Mouse (Mus musculus): ENCODE data around the gene Ptch2.

Ptch2 gene

GRCm38 (mm10) chr4:117104672-117105071 is 8.8 kb downstream of the Ptch2 start:
- no peak for DNase-seq (ENCODE audit: low spot score in 2 of 2)

DNA sequence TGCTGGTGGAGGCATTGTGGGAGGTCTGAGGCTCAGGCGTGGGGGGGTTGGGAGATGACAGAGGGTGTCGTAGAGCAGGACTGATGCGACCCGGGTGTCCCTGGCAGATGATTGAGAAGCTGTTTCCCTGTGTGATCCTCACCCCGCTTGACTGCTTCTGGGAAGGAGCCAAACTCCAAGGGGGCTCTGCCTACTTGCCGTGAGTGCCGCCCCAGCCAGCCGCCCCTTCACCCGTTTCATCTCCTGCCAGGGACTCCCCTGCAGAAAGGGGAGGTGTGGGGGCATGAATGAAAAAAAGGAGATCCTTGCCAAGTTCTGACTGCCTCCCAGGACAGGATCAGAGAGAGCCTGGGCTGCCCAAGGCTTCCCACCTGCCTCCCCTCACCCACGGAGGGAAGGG is 9.3 kb downstream of the Ptch2 start:
- no peak for DNase-seq (ENCODE audit: low spot score in 2 of 2)

GRCm38 (mm10) chr4:117107813-117108523 is 12.1 kb downstream of the Ptch2 start:
- DNase-seq (ENCODE audit: low spot score in 2 of 2): no peak

- DNase-seq (ENCODE audit: low spot score in 2 of 2): no peak
These were observed 12.6 kb downstream of the Ptch2 start for GRCm38 (mm10) chr4:117108524-117108849.

- DNase-seq (ENCODE audit: low spot score in 2 of 2): no peak
These were observed 13.5 kb downstream of the Ptch2 start for GRCm38 (mm10) chr4:117109330-117109729.

GRCm38 (mm10) chr4:117110249-117110648 is 14.4 kb downstream of the Ptch2 start:
- DNase-seq (ENCODE audit: low spot score in 2 of 2): no peak

DNA sequence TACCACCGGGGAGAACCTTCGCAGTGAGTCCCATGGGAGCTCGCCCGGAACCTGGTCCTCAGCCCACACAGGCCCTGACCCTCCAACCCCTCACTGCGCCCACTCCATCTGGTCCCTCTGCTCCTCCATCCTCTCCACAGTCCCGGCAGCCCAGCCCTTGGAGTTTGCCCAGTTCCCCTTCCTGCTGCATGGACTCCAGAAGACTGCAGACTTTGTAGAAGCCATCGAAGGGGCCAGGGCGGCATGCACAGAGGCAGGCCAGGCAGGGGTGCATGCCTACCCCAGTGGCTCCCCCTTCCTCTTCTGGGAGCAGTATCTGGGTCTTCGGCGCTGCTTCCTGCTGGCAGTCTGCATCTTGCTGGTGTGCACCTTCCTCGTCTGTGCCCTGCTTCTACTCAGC is 15.1 kb downstream of the Ptch2 start:
- DNase-seq (ENCODE audit: low spot score in 2 of 2): no peak

- no peak for DNase-seq (ENCODE audit: low spot score in 2 of 2)
These were observed 17.4 kb downstream of the Ptch2 start for GRCm38 (mm10) chr4:117113237-117113636.

DNA sequence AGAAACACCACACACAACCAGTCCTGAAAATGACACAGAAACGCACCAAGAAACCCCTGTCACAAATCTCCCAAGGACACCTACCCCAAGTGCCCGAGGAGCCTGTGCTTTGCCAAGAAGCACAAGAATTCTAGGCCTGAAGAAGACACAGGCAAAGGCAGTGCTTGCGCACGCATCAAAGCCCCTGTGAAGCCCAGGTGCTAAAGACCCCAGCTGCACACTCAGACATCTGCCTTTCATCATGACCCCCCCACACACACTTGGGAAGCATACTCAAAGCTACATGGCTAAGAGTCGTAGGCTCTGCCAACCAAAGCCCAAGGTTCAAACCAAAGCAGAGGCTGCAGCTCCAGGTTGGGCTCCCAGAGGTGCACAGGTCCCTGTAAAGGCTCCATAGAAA is 19.7 kb downstream of the Ptch2 start:
- DNase-seq (ENCODE audit: low spot score in 2 of 2): no peak

- no peak for DNase-seq (ENCODE audit: low spot score in 2 of 2)
These were observed 22.1 kb downstream of the Ptch2 start for GRCm38 (mm10) chr4:117117931-117118330.

- no peak for DNase-seq (ENCODE audit: low spot score in 2 of 2)
These were observed 23.8 kb downstream of the Ptch2 start for GRCm38 (mm10) chr4:117119636-117120035.

DNA sequence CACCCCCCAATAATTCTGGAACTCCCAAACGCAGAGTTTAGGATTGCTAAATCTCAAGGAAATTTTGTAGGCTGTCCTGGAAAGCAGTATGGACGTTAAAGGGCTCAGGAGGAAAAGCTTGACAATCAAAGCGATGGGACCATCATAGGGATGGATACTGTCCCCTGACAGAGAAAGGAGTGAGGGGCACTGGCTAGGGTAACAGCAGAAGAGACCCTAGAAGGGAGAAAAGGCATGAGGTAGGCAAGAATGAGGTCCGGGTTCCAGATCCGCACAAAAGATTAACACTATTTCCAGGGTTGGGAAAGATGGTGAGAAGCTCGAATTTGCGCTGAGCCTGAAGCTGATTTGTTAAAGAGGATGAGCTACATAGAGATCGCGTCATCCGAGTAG is 24.2 kb downstream of the Ptch2 start:
- no peak for DNase-seq (ENCODE audit: low spot score in 2 of 2)

GRCm38 (mm10) chr4:117120445-117121414 is 24.9 kb downstream of the Ptch2 start:
- peak; percentile 95 to 97 for DNase-seq (ENCODE audit: low spot score in 2 of 2)

DNA sequence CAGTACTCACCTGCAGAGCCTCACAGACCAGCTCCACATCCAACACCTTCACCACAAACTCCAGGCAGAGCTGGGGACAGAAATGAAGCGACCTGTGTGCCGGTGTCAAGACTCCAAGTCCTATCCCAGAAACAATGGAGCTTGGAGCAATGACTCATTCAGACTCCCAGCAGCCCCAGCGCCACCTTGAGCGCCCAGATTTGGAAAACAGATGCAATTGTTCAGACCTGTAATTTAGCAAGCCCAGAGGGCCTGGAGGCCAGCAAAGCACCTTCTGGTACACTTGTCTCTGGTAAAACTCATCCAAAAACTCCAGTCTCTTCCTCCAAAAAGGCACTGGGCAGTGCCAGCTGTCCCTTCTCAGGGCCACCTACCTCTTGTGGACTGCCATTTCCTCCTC is 26.3 kb downstream of the Ptch2 start:
- DNase-seq (ENCODE audit: low spot score in 2 of 2): no peak

- no peak for DNase-seq (ENCODE audit: low spot score in 2 of 2)
These were observed 27.8 kb downstream of the Ptch2 start for GRCm38 (mm10) chr4:117123546-117124217.

DNA sequence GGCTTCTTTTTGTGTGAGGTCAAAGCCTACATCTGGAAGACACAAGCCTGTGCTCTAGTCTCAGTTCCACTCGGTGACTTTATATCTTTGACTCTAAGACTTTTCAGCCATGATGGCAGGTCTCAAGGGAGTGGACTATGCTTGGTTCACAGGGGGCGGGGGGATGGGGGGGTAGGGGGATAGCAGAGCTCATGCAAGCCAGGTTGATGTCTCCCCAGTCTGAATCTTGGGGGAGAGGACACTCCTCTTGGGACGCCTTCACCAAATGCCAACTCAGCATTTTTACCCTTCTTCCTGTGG is 28.3 kb downstream of the Ptch2 start:
- no peak for DNase-seq (ENCODE audit: low spot score in 2 of 2)

DNA sequence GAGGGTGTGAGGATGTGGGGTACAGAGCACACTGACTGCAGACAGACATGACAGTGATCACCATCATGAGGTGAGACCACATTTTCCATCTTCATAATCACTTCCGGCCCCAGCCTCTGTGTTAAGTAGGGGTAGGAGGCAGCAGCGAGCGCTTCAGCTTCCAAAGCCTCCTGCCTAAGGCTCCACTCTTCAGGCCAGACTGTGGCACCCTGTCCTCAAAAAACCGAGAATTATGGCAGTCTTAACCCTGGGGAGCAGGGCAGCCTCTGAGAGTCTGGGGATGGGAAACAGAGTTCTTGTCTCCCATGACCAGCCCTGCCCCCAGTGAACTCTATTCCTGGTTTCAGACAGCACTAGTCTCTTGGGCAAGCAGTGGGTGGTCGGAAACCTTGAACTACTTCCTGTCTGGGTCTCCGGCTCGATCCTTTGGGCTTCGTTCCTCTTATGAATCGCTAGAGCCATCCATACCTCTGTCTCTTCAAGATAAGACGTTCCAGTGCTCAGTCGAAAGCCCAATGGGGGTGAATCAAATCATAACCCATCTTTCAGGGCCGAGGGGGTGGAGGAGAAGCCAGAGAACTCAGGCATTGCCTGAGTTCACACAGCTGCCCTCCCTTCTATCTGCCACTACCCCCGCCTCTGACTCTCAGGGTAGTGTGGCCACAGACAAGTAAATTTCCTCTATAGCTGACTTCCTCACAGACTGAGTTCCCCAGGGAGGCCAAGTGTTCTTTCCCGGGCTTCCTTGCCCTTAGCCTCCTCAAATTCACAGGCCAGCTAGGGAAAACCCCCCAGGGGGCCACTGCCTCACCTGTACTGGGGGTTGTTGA is 28.9 kb downstream of the Ptch2 start:
- DNase-seq (ENCODE audit: low spot score in 2 of 2): no peak

GRCm38 (mm10) chr4:117125348-117125909 is 29.6 kb downstream of the Ptch2 start, which contains the start of gene Btbd19:
Gene Btbd19, minus strand, starts transcription at chr4:117125725.
- peak; percentile 72 to 77 for DNase-seq (ENCODE audit: low spot score in 2 of 2)

DNA sequence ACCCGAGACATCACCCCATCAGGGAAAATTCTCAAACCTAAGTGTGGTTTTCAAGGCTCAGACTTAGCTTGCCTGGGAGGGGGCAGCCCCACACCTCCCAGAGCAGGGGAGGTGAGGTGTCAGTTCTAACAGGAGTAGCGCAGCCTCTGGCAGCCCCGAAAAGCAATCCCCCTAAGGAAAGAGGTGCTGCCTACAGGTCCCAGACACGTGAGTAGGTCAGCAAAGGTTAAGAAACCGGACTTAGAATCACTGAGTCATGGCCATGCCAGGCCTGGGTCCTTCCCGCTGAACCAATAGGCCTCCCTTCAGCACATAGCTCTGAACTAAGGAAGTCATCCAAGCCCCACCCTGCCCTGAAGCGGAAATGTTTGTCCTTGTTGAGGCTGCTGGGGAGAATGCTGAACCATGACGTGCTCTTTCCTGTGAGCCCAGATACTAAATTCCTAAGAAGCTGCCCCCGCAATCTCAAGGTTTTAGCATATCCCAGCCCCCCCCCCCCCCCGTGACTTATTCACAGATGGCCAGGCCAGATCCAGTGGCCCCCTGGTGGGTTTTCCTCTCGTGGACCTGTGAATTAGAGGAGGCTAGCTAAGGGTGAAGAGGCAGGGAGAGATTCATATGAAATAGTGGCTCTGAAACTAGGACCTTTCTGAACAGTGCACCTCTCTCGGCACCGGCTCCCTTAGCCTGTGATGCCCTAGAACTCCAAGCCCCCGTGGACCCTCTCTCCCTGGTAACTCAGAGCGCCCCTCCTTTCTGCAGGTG is 30.2 kb downstream of the Ptch2 start:
- DNase-seq (ENCODE audit: low spot score in 2 of 2): no peak

DNA sequence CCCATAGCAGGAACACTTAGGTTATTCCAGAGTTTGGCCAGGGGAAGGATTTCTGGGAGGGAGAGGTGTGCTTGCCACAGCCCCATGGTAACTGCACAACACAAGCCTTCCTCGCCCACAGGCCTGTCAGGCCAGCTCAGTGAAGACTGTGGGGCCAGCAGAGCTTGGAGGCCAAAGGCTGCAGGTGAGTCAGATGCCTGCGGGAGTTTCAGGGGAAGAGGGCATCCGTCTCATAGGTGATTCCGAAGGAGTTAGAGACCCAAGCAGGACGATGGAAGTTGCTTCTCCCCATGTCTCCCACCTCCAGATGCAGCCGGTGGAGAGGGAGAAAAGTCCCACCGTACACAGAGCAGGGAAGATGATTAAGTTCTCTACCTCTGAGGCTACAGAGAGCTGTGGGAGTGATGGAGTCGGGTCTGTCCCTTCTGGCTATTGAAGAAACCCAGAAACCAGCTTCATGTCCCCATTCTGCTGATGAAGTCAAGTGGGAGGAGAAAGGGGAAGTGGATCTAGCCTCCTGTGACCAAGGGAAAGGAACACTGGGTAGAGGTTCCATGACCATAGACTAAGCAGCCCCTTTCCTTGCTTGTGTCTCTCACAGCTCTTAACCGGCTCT is 30.9 kb downstream of the Ptch2 start, which contains the start of gene Tctex1d4:
TSS of gene Tctex1d4 (plus strand) at position 120 of the 616 bp plus-strand sequence.
- DNase-seq (ENCODE audit: low spot score in 2 of 2): no peak

All from right cerebral cortex, postnatal 36 days (tissue).